Mouse (Mus musculus) cerebellum, adult 8-10 months (tissue): Measurements from ENCODE around the gene Tia1.
"Not testable (repeated sequence)": the region's sequence is repeated elsewhere in the genome, so short reads cannot be mapped to it uniquely, and the experiment has no call there.

Source experiments
- DNase-seq: peaks from one replicate; pipeline ENCODE4 v3.0.0; 2022

Gene Tia1

DNA sequence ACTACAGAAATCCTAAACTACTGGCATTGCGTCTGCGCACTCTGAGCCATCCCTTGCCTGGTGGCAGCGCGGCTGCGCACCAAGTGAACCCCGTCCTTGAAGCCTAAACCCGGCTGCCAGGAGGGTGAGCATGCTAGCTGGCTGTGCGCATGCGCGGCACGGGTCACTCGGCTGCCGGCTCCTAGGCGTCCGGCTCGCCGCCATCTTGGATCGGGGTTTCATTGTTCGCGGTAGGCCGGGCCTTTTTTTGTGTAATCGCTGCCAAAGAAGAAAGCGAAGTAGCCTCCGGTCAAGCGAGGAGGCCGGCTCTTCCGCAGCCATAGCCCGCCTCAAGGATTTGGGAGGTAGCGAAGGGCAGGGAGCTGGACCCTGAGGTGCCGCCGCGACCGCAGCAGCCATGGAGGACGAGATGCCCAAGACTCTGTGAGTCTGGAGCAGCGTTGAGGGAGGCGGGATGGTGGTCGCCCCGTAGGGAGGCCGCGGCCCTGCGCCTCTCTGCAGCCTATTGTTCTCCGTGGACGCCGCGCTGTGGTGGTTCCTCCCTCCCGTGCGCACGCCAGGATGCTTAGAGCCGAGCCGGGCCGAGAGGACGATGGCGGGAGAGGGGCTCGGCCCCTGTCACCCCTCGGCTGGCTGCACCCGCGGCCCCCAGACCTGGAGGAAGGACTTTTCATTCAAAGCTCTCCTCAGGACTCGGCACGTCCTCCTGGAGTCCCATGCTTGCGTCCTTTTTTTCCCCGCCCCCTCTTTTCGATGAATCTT lies at the start of gene Tia1:
Tia1 (plus strand) TSS at position 120 of the 762 bp plus-strand sequence.
- peak; percentile 95 for DNase-seq

DNA sequence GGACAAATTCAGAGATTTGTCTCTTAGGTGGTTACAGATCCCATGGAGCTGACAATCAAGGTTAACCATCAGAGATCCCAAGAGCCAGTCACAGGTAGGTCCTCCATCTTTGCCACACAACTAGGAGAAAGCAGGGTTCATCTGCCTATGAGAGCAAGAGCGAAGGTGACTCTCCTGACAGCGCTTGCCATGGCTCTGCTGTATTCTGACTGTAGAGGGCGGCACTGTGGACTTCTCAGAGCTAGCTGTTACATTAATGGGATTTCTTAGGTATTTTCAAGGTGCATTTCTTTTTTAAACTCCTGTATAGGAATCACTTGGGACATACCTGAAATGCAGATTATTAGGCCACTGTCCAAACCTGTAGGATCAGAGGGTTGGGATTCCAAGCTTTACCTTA lies 49.1 kb upstream of the Tia1 start:
- no peak for DNase-seq

- no peak for DNase-seq
These were observed 47.1 kb upstream of the Tia1 start for GRCm38 (mm10) chr6:86356956-86357355.

DNA sequence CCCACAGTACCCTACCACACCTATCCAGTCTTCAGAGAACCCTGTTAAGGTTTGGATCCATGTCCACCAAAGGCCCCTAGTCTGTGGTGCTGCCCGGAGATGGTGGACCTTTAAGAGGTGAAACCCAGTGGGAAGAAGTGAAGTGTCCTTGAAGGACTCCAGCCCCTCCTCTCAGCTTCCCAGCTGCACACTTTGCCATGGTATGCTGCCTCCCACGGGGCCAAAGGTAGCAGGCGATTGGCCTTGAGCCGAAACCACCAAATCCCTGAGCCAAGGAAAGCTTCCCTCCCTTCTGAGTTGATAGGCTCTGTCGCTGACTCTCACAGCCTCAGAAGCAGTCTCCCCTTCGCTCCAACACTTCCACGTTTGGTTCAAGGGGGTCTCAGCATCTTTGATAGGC lies 43.3 kb upstream of the Tia1 start:
- DNase-seq: no peak

GRCm38 (mm10) chr6:86361373-86361772 lies 42.6 kb upstream of the Tia1 start:
- no peak for DNase-seq

GRCm38 (mm10) chr6:86364442-86365141 lies 39.4 kb upstream of the Tia1 start:
- peak; percentile 79 for DNase-seq

- DNase-seq: peak; percentile 95
These were observed 38.5 kb upstream of the Tia1 start, which contains the start of gene Fam136a for GRCm38 (mm10) chr6:86365371-86366124. Fam136a (plus strand) TSS chr6:86365646.

GRCm38 (mm10) chr6:86366125-86366852 lies 37.7 kb upstream of the Tia1 start:
- DNase-seq: peak; percentile 64

DNA sequence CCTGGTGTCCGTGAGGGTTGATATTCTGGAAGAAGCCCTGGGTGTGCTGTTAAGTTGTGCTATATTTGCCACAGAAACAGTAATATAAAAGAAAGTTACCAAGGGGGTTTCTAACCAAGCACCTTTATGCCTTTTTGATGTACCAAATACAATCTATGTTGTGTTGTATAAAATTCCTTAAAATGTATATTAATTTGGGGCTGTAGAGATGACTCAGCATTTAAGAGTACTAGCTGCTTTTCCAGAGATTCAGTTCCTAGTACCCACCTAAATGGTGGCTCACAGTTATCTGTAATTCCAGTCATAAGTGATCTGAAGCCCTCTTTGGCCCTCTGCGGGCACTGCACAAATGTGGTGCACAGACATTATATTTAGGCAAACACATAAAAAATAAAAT lies 37.2 kb upstream of the Tia1 start:
- DNase-seq: no peak

DNA sequence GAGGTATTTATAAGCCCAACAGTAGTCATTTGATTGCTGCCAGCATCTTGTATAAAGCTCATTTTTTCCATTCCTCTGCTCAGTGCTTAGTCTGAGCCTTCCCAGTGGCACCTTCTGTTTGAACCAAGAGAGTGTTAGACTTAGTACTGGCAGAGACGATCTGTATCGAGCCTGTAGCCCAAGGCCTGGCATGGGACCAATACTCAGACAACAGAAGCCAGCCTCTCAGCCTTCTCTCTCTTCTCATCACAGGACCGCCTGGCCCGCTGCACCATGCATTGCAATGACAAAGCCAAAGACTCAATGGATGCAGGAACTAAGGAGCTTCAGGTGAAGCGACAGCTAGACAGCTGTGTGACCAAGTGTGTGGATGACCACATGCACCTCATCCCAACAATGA lies 35.5 kb upstream of the Tia1 start:
- DNase-seq: no peak

- DNase-seq: no peak
These were observed 33.8 kb upstream of the Tia1 start for GRCm38 (mm10) chr6:86370093-86370713.

GRCm38 (mm10) chr6:86370764-86371339 lies 33.2 kb upstream of the Tia1 start, which contains the start of gene Snrpg:
Snrpg (plus strand) TSS chr6:86371304.
- DNase-seq: no peak

GRCm38 (mm10) chr6:86371340-86371911 lies 32.6 kb upstream of the Tia1 start:
- peak; percentile 94 for DNase-seq

DNA sequence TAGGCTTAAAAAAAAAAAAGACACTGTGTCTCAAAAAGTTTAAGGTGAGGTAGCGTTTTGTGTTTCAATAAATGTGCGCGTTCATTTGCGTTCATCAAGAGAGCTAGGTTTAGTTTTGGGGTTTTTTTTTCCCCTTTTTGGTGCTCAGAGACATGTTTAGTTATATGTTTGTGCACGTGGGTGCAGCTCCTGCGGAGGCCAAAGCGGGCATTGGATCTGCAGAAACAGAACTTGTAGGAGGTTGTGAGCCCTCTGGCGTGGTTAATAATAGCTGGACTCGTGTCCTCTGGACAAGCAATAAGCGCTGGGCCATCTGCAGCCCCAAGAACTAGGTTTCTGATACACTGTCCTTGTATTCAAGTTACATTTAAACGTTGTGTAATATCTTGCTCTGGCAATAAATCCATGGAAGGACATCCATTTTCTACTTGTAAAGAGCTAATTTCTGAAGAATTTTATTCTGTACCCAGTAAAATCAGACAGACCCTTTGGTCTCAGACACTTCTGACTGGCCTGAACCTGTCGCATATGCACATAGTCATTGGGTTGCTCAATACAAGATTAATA lies 32.0 kb upstream of the Tia1 start:
- no peak for DNase-seq

GRCm38 (mm10) chr6:86373556-86373955 lies 30.5 kb upstream of the Tia1 start:
- no peak for DNase-seq

DNA sequence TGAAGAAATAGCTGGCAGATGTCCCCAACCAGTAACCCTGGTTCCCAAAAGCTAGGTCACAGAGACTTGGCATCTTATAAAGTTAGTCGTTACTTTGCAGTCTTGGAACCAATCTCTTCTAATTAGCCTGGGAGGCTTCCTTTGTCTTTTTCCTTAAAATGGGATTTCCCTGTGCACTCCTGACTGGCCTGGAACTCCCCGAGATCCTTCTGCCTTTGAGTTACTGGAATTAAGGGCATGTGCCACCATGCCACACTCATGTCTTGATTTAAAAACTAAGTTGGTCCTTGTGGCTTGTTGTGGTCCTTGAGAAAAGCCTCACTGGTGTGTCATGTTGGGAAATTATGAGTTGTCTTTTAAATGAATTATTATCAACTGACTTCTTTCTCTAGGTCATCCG lies 25.7 kb upstream of the Tia1 start:
- DNase-seq: no peak

- DNase-seq: not testable (repeated sequence)
These were observed 23.9 kb upstream of the Tia1 start for GRCm38 (mm10) chr6:86380112-86380511.

DNA sequence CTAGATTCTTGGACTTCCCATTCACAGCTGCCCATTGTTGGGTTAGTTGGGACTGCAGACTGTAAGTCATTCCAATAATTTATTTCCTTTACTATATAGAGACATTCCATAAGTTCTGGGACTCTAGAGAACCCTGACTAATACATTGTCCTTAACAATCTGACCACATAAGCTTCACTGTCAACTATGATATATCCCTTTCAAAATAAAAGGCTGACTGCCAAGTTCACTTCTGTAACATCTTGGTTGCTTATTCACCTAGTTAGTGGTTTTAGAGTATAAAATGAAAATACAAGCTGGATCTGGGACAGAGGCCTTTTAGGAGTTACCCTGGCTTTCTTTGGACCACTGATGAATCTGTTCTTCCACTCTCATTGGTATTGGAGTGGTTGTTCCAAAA lies 21.5 kb upstream of the Tia1 start:
- DNase-seq: no peak

DNA sequence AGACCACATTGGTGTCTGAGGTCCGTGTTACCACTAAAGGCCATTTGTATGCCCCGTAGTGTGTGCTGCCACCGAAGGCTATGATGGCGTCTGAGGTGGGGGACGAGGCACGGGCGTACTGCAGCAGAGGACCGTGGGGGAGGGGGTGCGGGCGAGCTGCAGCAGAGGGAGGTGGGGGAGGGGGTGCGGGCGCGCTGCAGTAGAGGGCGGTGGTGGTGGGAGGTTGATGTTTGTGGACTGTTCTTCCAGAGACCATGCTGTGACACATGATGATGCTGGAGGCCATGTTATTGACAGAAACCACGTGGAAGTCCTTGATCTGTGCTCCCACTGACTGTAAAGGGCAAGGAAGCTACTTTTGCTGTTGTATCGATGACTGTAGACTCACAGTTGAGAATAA lies 20.6 kb upstream of the Tia1 start:
- no peak for DNase-seq

DNA sequence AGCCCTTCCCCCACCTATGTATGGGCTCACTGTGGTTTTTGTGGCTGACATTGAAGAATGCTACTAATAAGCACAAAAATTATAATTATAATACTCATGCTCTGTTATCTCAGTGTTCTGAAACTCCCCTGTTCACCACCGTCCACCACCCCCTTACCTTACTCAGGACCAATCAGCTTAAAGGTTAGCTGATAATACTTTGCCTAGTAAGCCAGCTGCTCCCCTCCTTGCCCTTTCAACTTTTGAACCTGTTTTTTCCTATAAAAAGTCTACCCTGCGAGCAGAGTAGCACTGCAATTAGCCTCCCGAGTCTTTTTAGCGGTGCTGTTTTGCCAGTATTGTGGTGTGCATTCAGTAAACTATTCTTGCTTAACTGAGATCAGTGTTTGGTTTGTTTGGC lies 19.3 kb upstream of the Tia1 start:
- no peak for DNase-seq
